Mouse (Mus musculus): Measurements from ENCODE around the gene Wdr34. TPM values are rescaled to one million over a fixed set of nuclear protein-coding genes. Genes with fewer than 3 reads are reported as not detected.
A peak's percentile ranks its signal among the peaks of the same experiment; 100 is the strongest.

Gene Wdr34
- polyA plus RNA-seq, 1 experiment from 2014 or later: 67.0 TPM

- no peaks in the 10 kb centered on the region for H3K27me3 ChIP-seq
- peaks cover 6% of the 10 kb centered on the region; the same call in 1 of the 2 replicates for H3K36me3 ChIP-seq
- ATAC-seq (ENCODE audit: low FRiP score): no peak
- no peak overlapping the region for H3K9ac ChIP-seq
- peak overlapping the region; percentile 45; the same call in 1 of the 2 replicates for H3K4me3 ChIP-seq
- peaks cover 13% of the 10 kb centered on the region for H3K4me1 ChIP-seq (replicated peaks)
- no peak overlapping the region for H3K27ac ChIP-seq
- no peaks in the 10 kb centered on the region for H3K9me3 ChIP-seq
- 32% methylated on average over 10 of the region's 10 CpGs for WGBS
- H3K4me2 ChIP-seq: peak overlapping the region; percentile 82
Observed at GRCm38 (mm10) chr2:30078349-30078712, 29.6 kb upstream of the Wdr34 start.

GRCm38 (mm10) chr2:30077502-30078348, 29.0 kb upstream of the Wdr34 start, which contains the start of gene Pkn3:
Pkn3 (plus strand) TSS chr2:30077684.
- Histone ChIP-seq H3K9ac (peak within 1 kb of the TSS; percentile 53), H3K4me3 (peak within 1 kb of the TSS; percentile 45), H3K36me3 (peaks cover 12% of the 10 kb centered on the region), H3K4me2 (peak within 1 kb of the TSS; percentile 82), H3K9me3 (no peaks in the 10 kb centered on the region), H3K27ac (0 out of 2 replicates have a peak within 1 kb of the TSS, but pooled peaks have one; percentile 6), H3K27me3 (no peaks in the 10 kb centered on the region), H3K4me1 (replicated peaks) (peaks cover 13% of the 10 kb centered on the region)
- WGBS: 1% methylated on average over 52 of the region's 53 CpGs
- ATAC-seq (ENCODE audit: low FRiP score): peak; percentile 70

- H3K4me2 ChIP-seq: peak overlapping the region; percentile 82
- H3K4me3 ChIP-seq: peak overlapping the region; percentile 45; the same call in 1 of the 2 replicates
- H3K36me3 ChIP-seq: peaks cover 17% of the 10 kb centered on the region
- ATAC-seq (ENCODE audit: low FRiP score): peak; percentile 35; the same call in 1 of the 2 replicates
- no peaks in the 10 kb centered on the region for H3K27me3 ChIP-seq
- H3K9me3 ChIP-seq: no peaks in the 10 kb centered on the region
- peak overlapping the region; percentile 53 for H3K9ac ChIP-seq
- WGBS: 73% methylated on average over 6 of the region's 6 CpGs
- peaks cover 13% of the 10 kb centered on the region for H3K4me1 ChIP-seq (replicated peaks)
- H3K27ac ChIP-seq: no peak overlapping the region
Observed at GRCm38 (mm10) chr2:30076959-30077358, 28.3 kb upstream of the Wdr34 start.

- H3K9me3 ChIP-seq: no peaks in the 10 kb centered on the region
Observed at GRCm38 (mm10) chr2:30076439-30076838, 27.8 kb upstream of the Wdr34 start.

GRCm38 (mm10) chr2:30075625-30076024, 26.9 kb upstream of the Wdr34 start:
- H3K27ac ChIP-seq: no peak overlapping the region
- no peak overlapping the region for H3K4me3 ChIP-seq
- H3K4me1 ChIP-seq (replicated peaks): peaks cover 13% of the 10 kb centered on the region
- no peaks in the 10 kb centered on the region for H3K27me3 ChIP-seq
- ATAC-seq (ENCODE audit: low FRiP score): no peak
- no peaks in the 10 kb centered on the region for H3K9me3 ChIP-seq
- H3K4me2 ChIP-seq: no peak overlapping the region
- 89% methylated on average over 3 of the region's 3 CpGs for WGBS
- H3K36me3 ChIP-seq: peaks cover 21% of the 10 kb centered on the region
- no peak overlapping the region for H3K9ac ChIP-seq

More at GRCm38 (mm10) chr2:30076439-30076838, 27.8 kb upstream of the Wdr34 start:
- no peak overlapping the region for H3K4me3 ChIP-seq
- H3K36me3 ChIP-seq: peaks cover 20% of the 10 kb centered on the region
- H3K4me2 ChIP-seq: no peak overlapping the region
- H3K27ac ChIP-seq: no peak overlapping the region
- no peaks in the 10 kb centered on the region for H3K27me3 ChIP-seq
- peaks cover 13% of the 10 kb centered on the region for H3K4me1 ChIP-seq (replicated peaks)
- 92% methylated on average over 9 of the region's 9 CpGs for WGBS
- no peak overlapping the region for H3K9ac ChIP-seq
- ATAC-seq (ENCODE audit: low FRiP score): no peak

- H3K4me3 ChIP-seq: no peak overlapping the region
- H3K27me3 ChIP-seq: no peaks in the 10 kb centered on the region
- H3K36me3 ChIP-seq: peaks cover 43% of the 10 kb centered on the region
- H3K9me3 ChIP-seq: no peaks in the 10 kb centered on the region
- H3K27ac ChIP-seq: no peak overlapping the region
- WGBS: 82% methylated on average over 3 of the region's 3 CpGs
- no peak overlapping the region for H3K4me2 ChIP-seq
- no peak for ATAC-seq (ENCODE audit: low FRiP score)
- peaks cover 20% of the 10 kb centered on the region for H3K4me1 ChIP-seq (replicated peaks)
- H3K9ac ChIP-seq: no peak overlapping the region
Observed at GRCm38 (mm10) chr2:30073285-30073684, 24.6 kb upstream of the Wdr34 start.

GRCm38 (mm10) chr2:30072875-30073274, 24.2 kb upstream of the Wdr34 start:
- Histone ChIP-seq H3K27ac (peak overlapping the region; percentile 32; the same call in 1 of the 2 replicates), H3K4me1 (replicated peaks) (peaks cover 22% of the 10 kb centered on the region), H3K27me3 (no peaks in the 10 kb centered on the region), H3K9ac (no peak overlapping the region), H3K4me3 (no peak overlapping the region), H3K4me2 (no peak overlapping the region), H3K36me3 (peaks cover 44% of the 10 kb centered on the region), H3K9me3 (no peaks in the 10 kb centered on the region)
- no peak for ATAC-seq (ENCODE audit: low FRiP score)
- 75% methylated on average over 7 of the region's 7 CpGs for WGBS

GRCm38 (mm10) chr2:30067962-30068361, 19.3 kb upstream of the Wdr34 start:
- 30% methylated on average over 7 of the region's 7 CpGs for WGBS
- no peak overlapping the region for H3K27ac ChIP-seq
- H3K27me3 ChIP-seq: no peaks in the 10 kb centered on the region
- peak overlapping the region; percentile 99 for H3K9ac ChIP-seq
- peak overlapping the region; percentile 77 for H3K4me2 ChIP-seq
- H3K4me3 ChIP-seq: peak overlapping the region; percentile 99
- no peaks in the 10 kb centered on the region for H3K9me3 ChIP-seq
- peaks cover 29% of the 10 kb centered on the region for H3K4me1 ChIP-seq (replicated peaks)
- peaks cover 35% of the 10 kb centered on the region for H3K36me3 ChIP-seq
- no peak for ATAC-seq (ENCODE audit: low FRiP score)

- no peaks in the 10 kb centered on the region for H3K27me3 ChIP-seq
- H3K27ac ChIP-seq: peak overlapping the region; percentile 100
- H3K9ac ChIP-seq: peak overlapping the region; percentile 99
- peak overlapping the region; percentile 99 for H3K4me3 ChIP-seq
- H3K4me1 ChIP-seq (replicated peaks): peaks cover 36% of the 10 kb centered on the region
- H3K9me3 ChIP-seq: no peaks in the 10 kb centered on the region
- peak; percentile 46 for ATAC-seq (ENCODE audit: low FRiP score)
- WGBS: under 1% methylated on average over 52 of the region's 69 CpGs
- H3K4me2 ChIP-seq: peak overlapping the region; percentile 77
- H3K36me3 ChIP-seq: peaks cover 28% of the 10 kb centered on the region
Observed at GRCm38 (mm10) chr2:30067031-30067888, 18.6 kb upstream of the Wdr34 start.

- Histone ChIP-seq H3K4me3 (peak overlapping the region; percentile 99), H3K36me3 (peaks cover 24% of the 10 kb centered on the region), H3K9me3 (no peaks in the 10 kb centered on the region), H3K4me1 (replicated peaks) (peaks cover 46% of the 10 kb centered on the region), H3K27me3 (no peaks in the 10 kb centered on the region), H3K27ac (peak overlapping the region; percentile 100), H3K9ac (peak overlapping the region; percentile 99), H3K4me2 (peak overlapping the region; percentile 77)
- 0% methylated on average over 37 of the region's 101 CpGs for WGBS
- ATAC-seq (ENCODE audit: low FRiP score): peak; percentile 93
Observed at GRCm38 (mm10) chr2:30066046-30066901, 17.6 kb upstream of the Wdr34 start.

GRCm38 (mm10) chr2:30064298-30064697, 15.6 kb upstream of the Wdr34 start:
- Histone ChIP-seq H3K4me2 (no peak overlapping the region), H3K9me3 (no peaks in the 10 kb centered on the region), H3K27ac (no peak overlapping the region), H3K4me3 (no peak overlapping the region), H3K4me1 (replicated peaks) (peaks cover 48% of the 10 kb centered on the region), H3K27me3 (no peaks in the 10 kb centered on the region), H3K9ac (peak overlapping the region; percentile 19; the same call in 1 of the 2 replicates), H3K36me3 (peaks cover 10% of the 10 kb centered on the region)
- no peak for ATAC-seq (ENCODE audit: low FRiP score)
- WGBS: 43% methylated on average over 3 of the region's 3 CpGs
